Mouse (Mus musculus) liver, embryonic 12.5 days (tissue): ENCODE results near the gene Aqp5. TPM values are rescaled to one million over a fixed set of nuclear protein-coding genes. Genes with fewer than 3 reads are reported as not detected.

Experiments used
- polyA plus RNA-seq: library from polyadenylated mRNA; unstranded; fragments of >200 nt; fragmentation: Nextera tagmentation; extraction: Ambion mirVana; gene quantifications from 2 replicates; pipeline ENCODE4 v1.2.1, GENCODE M21; 2016

Aqp5 gene
- polyA plus RNA-seq, 1 experiment from 2014 or later: 0.41 TPM

Other genes starting within 250 kb of the Aqp5 start
- 7.4 and 8.6 TPM in 2 replicates for gene Fmnl3, start 220.3 kb upstream of the Aqp5 start, polyA plus RNA-seq
- gene Tmbim6, start 197.9 kb upstream of the Aqp5 start, polyA plus RNA-seq: 199 and 201 TPM in 2 replicates
- gene Nckap5l, start 133.0 kb upstream of the Aqp5 start, polyA plus RNA-seq: 2.3 and 2.6 TPM in 2 replicates
- gene Bcdin3d, start 116.1 kb upstream of the Aqp5 start, polyA plus RNA-seq: 7.9 TPM in 2 replicates
- 0.08 and 0.23 TPM in 2 replicates for gene Faim2, start 62.6 kb upstream of the Aqp5 start, polyA plus RNA-seq
- gene Aqp2, start 11.7 kb upstream of the Aqp5 start, polyA plus RNA-seq: not detected in 2 replicates
- gene Aqp6, start 10.6 kb downstream of the Aqp5 start, polyA plus RNA-seq: not detected in 2 replicates
- gene Racgap1, start 60.9 kb downstream of the Aqp5 start, polyA plus RNA-seq: 93.4 and 96.3 TPM in 2 replicates
- gene Asic1, start 79.6 kb downstream of the Aqp5 start, polyA plus RNA-seq: 1.8 and 2.0 TPM in 2 replicates
- 12.2 and 12.6 TPM in 2 replicates for gene Smarcd1, start 111.3 kb downstream of the Aqp5 start, polyA plus RNA-seq
- not detected in 2 replicates for gene Gm17349, start 114.7 kb downstream of the Aqp5 start, polyA plus RNA-seq
- 7.5 and 8.0 TPM in 2 replicates for gene Gpd1, start 126.7 kb downstream of the Aqp5 start, polyA plus RNA-seq
- gene Cox14, start 134.8 kb downstream of the Aqp5 start, polyA plus RNA-seq: 98.3 and 98.4 TPM in 2 replicates
- 17.8 and 19.1 TPM in 2 replicates for gene Cers5, start 182.1 kb downstream of the Aqp5 start, polyA plus RNA-seq